ENCODE assay signal across 17 mouse cellular contexts in the genomic region with DNA sequence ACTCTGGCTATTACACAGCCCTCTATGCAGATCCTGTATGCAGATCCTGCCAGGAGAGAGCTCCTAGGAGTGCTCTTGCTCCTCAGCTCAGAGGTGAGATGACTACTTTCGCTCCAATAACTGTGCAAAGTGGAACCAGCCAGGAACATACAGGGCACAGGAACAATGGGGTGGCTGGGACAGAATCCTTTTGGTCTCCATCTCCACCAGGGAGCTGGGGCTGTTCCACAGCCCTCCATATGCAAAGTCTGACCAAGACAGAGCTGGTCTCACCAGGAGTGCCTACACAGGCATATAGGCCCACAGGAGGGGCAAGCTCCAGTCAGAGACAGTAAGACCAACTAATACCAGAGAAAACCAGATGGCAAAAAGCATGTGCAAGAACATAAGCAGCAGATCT.
"Had no signal": no experiment of that assay in that cellular context is flagged by ENCODE, and none has a peak within 500 bp of the region (broad histone marks: within the 10 kb centered on the region; RNA-seq: fewer than 3 reads in every experiment).

No protein-coding gene starts in this region.

- H3K4me1 ChIP-seq: limb, embryonic 10.5 days; limb, embryonic 13.5 days; liver, embryonic 12.5 days; liver, embryonic 15.5 days; lung, embryonic 15.5 days; megakaryocyte, embryonic 14.5 days; midbrain, embryonic 10.5 days; midbrain, embryonic 13.5 days had no signal

- H3K36me3 ChIP-seq: limb, embryonic 10.5 days; limb, embryonic 13.5 days; liver, embryonic 12.5 days; liver, embryonic 15.5 days; lung, embryonic 15.5 days; midbrain, embryonic 10.5 days; midbrain, embryonic 13.5 days had no signal

- DNase-seq: kidney, adult 9 months; kidney, postnatal 14 days; kidney, postnatal 4 days; liver; lung, adult 18-20 months; lung, postnatal 10 days; lung, postnatal 36 days; thymus, adult 18-20 months; thymus, postnatal 36 days had no signal

- H3K27me3 ChIP-seq: limb, embryonic 13.5 days; liver, embryonic 12.5 days; liver, embryonic 15.5 days; lung, embryonic 15.5 days; megakaryocyte, embryonic 14.5 days; midbrain, embryonic 13.5 days had no signal

- H3K9me3 ChIP-seq: limb, embryonic 10.5 days; limb, embryonic 13.5 days; liver, embryonic 12.5 days; liver, embryonic 15.5 days; lung, embryonic 15.5 days; megakaryocyte, embryonic 14.5 days; midbrain, embryonic 10.5 days; midbrain, embryonic 13.5 days had no signal

- H3K4me3 ChIP-seq: limb, embryonic 10.5 days; limb, embryonic 13.5 days; liver, embryonic 12.5 days; liver, embryonic 15.5 days; lung, embryonic 15.5 days; megakaryocyte, embryonic 14.5 days; midbrain, embryonic 10.5 days; midbrain, embryonic 13.5 days had no signal
